Mouse (Mus musculus): ENCODE measurements around the gene Slc41a2. TPM values are rescaled to one million over a fixed set of nuclear protein-coding genes. Genes with fewer than 3 reads are reported as not detected.

Gene Slc41a2
- total and polyA plus RNA-seq, 2 experiments from 2014 or later: 10.3 to 29.8 TPM

- Histone ChIP-seq H3K27ac (no peak overlapping the region), H3K9me3 (ENCODE audit: low read length) (no peaks in the 10 kb centered on the region), H3K36me3 (ENCODE audit: insufficient read depth, low read length) (peaks cover 4% of the 10 kb centered on the region; the same call in 1 of the 2 replicates), H3K27me3 (ENCODE audit: insufficient read depth, low read length) (no peaks in the 10 kb centered on the region), H3K4me1 (ENCODE audit: insufficient read depth, low read length) (no peaks in the 10 kb centered on the region), H3K9ac (replicated peaks; ENCODE audit: low read length) (no peak overlapping the region), H3K4me2 (ENCODE audit: low read depth, low read length) (no peak overlapping the region), H3K4me3 (ENCODE audit: low read length) (no peak overlapping the region)
- DNase-seq (ENCODE audit: low spot score) (no peak), ATAC-seq (no peak)
- TF ChIP-seq CTCF (IDR thresholded peaks at IDR 0.05; ENCODE audit: low read depth): no peak
- WGBS: 49% methylated on average over 7 of the region's 7 CpGs
Observed at GRCm38 (mm10) chr10:83245720-83246119, 92.0 kb downstream of the Slc41a2 start.

GRCm38 (mm10) chr10:83244131-83244530 lies 93.6 kb downstream of the Slc41a2 start:
- Histone ChIP-seq H3K9me3 (ENCODE audit: low read length) (no peaks in the 10 kb centered on the region), H3K4me1 (ENCODE audit: insufficient read depth, low read length) (no peaks in the 10 kb centered on the region), H3K27ac (no peak overlapping the region), H3K36me3 (ENCODE audit: insufficient read depth, low read length) (peaks cover 4% of the 10 kb centered on the region; the same call in 1 of the 2 replicates), H3K9ac (replicated peaks; ENCODE audit: low read length) (no peak overlapping the region), H3K4me2 (ENCODE audit: low read depth, low read length) (no peak overlapping the region), H3K27me3 (ENCODE audit: insufficient read depth, low read length) (no peaks in the 10 kb centered on the region), H3K4me3 (ENCODE audit: low read length) (no peak overlapping the region)
- ATAC-seq (no peak), DNase-seq (ENCODE audit: low spot score) (no peak)
- no peak for TF ChIP-seq CTCF (IDR thresholded peaks at IDR 0.05; ENCODE audit: low read depth)
- WGBS: 60% methylated on average over 6 of the region's 6 CpGs

GRCm38 (mm10) chr10:83242106-83242686 lies 95.5 kb downstream of the Slc41a2 start:
- H3K4me1 ChIP-seq (ENCODE audit: insufficient read depth, low read length): no peaks in the 10 kb centered on the region
- no peak overlapping the region for H3K4me2 ChIP-seq (ENCODE audit: low read depth, low read length)
- no peak overlapping the region for H3K4me3 ChIP-seq (ENCODE audit: low read length)
- no peak for TF ChIP-seq CTCF (IDR thresholded peaks at IDR 0.05; ENCODE audit: low read depth)
- ATAC-seq: no peak
- H3K27ac ChIP-seq: no peak overlapping the region
- 20% methylated on average over 11 of the region's 11 CpGs for WGBS
- peaks cover 4% of the 10 kb centered on the region; the same call in 1 of the 2 replicates for H3K36me3 ChIP-seq (ENCODE audit: insufficient read depth, low read length)
- no peaks in the 10 kb centered on the region for H3K9me3 ChIP-seq (ENCODE audit: low read length)
- peak; percentile 55 for DNase-seq (ENCODE audit: low spot score)
- no peak overlapping the region for H3K9ac ChIP-seq (replicated peaks; ENCODE audit: low read length)
- no peaks in the 10 kb centered on the region for H3K27me3 ChIP-seq (ENCODE audit: insufficient read depth, low read length)

- 0 out of 2 replicates have a peak, but pooled peaks cover 4% of the 10 kb centered on the region for H3K36me3 ChIP-seq (ENCODE audit: insufficient read depth, low read length)
- no peak for TF ChIP-seq CTCF (IDR thresholded peaks at IDR 0.05; ENCODE audit: low read depth)
- 44% methylated on average over 4 of the region's 4 CpGs for WGBS
- H3K4me2 ChIP-seq (ENCODE audit: low read depth, low read length): no peak overlapping the region
- H3K27ac ChIP-seq: no peak overlapping the region
- ATAC-seq (no peak), DNase-seq (ENCODE audit: low spot score) (no peak)
- no peak overlapping the region for H3K9ac ChIP-seq (replicated peaks; ENCODE audit: low read length)
- H3K4me1 ChIP-seq (ENCODE audit: insufficient read depth, low read length): no peaks in the 10 kb centered on the region
- no peak overlapping the region for H3K4me3 ChIP-seq (ENCODE audit: low read length)
- no peaks in the 10 kb centered on the region for H3K9me3 ChIP-seq (ENCODE audit: low read length)
- no peaks in the 10 kb centered on the region for H3K27me3 ChIP-seq (ENCODE audit: insufficient read depth, low read length)
Observed at GRCm38 (mm10) chr10:83234391-83234790, 103.3 kb downstream of the Slc41a2 start.

GRCm38 (mm10) chr10:83233967-83234366 lies 103.7 kb downstream of the Slc41a2 start:
- Histone ChIP-seq H3K4me2 (ENCODE audit: low read depth, low read length) (no peak overlapping the region), H3K9me3 (ENCODE audit: low read length) (no peaks in the 10 kb centered on the region), H3K4me3 (ENCODE audit: low read length) (no peak overlapping the region), H3K4me1 (ENCODE audit: insufficient read depth, low read length) (no peaks in the 10 kb centered on the region), H3K36me3 (ENCODE audit: insufficient read depth, low read length) (0 out of 2 replicates have a peak, but pooled peaks cover 4% of the 10 kb centered on the region), H3K9ac (replicated peaks; ENCODE audit: low read length) (no peak overlapping the region), H3K27ac (no peak overlapping the region), H3K27me3 (ENCODE audit: insufficient read depth, low read length) (no peaks in the 10 kb centered on the region)
- DNase-seq (ENCODE audit: low spot score) (no peak), ATAC-seq (no peak)
- WGBS: 87% methylated on average over 3 of the region's 3 CpGs
- no peak for TF ChIP-seq CTCF (IDR thresholded peaks at IDR 0.05; ENCODE audit: low read depth)

GRCm38 (mm10) chr10:83228626-83229025 lies 109.1 kb downstream of the Slc41a2 start:
- no peak for TF ChIP-seq CTCF (IDR thresholded peaks at IDR 0.05; ENCODE audit: low read depth)
- Histone ChIP-seq H3K27me3 (ENCODE audit: insufficient read depth, low read length) (no peaks in the 10 kb centered on the region), H3K36me3 (ENCODE audit: insufficient read depth, low read length) (0 out of 2 replicates have a peak, but pooled peaks cover 4% of the 10 kb centered on the region), H3K4me3 (ENCODE audit: low read length) (no peak overlapping the region), H3K4me1 (ENCODE audit: insufficient read depth, low read length) (no peaks in the 10 kb centered on the region), H3K4me2 (ENCODE audit: low read depth, low read length) (no peak overlapping the region), H3K27ac (no peak overlapping the region), H3K9ac (replicated peaks; ENCODE audit: low read length) (no peak overlapping the region), H3K9me3 (ENCODE audit: low read length) (no peaks in the 10 kb centered on the region)
- DNase-seq (ENCODE audit: low spot score): no peak
- no peak for ATAC-seq
- 91% methylated on average over 4 of the region's 4 CpGs for WGBS

GRCm38 (mm10) chr10:83224999-83225398 lies 112.7 kb downstream of the Slc41a2 start:
- WGBS: 49% methylated on average over 3 of the region's 3 CpGs
- ATAC-seq (no peak), DNase-seq (ENCODE audit: low spot score) (peak; percentile 63)
- Histone ChIP-seq H3K4me3 (ENCODE audit: low read length) (no peak overlapping the region), H3K9me3 (ENCODE audit: low read length) (no peaks in the 10 kb centered on the region), H3K9ac (replicated peaks; ENCODE audit: low read length) (no peak overlapping the region), H3K4me1 (ENCODE audit: insufficient read depth, low read length) (no peaks in the 10 kb centered on the region), H3K36me3 (ENCODE audit: insufficient read depth, low read length) (no peaks in the 10 kb centered on the region), H3K27me3 (ENCODE audit: insufficient read depth, low read length) (no peaks in the 10 kb centered on the region), H3K27ac (no peak overlapping the region), H3K4me2 (ENCODE audit: low read depth, low read length) (no peak overlapping the region)
- TF ChIP-seq CTCF (IDR thresholded peaks at IDR 0.05; ENCODE audit: low read depth): peak; percentile 79

Data from hindbrain, postnatal 0 days (tissue).